18 mouse cellular contexts compared by ENCODE assay signal in genomic region chr8:85716696-85717095, GRCm38 (mm10).
"Had no signal": no experiment of that assay in that cellular context is flagged by ENCODE, and none has a peak within 500 bp of the region (broad histone marks: within the 10 kb centered on the region; RNA-seq: fewer than 3 reads in every experiment).

No protein-coding gene starts in this region.

- H3K9ac ChIP-seq: lung, embryonic 15.5 days; midbrain, embryonic 12.5 days; neural tube, embryonic 13.5 days; neural tube, embryonic 15.5 days had no signal

- H3K4me3 ChIP-seq: lung, embryonic 15.5 days; midbrain, embryonic 10.5 days; midbrain, embryonic 12.5 days; myocyte; neural tube, embryonic 13.5 days; neural tube, embryonic 15.5 days had no signal

- H3K4me2 ChIP-seq: lung, embryonic 15.5 days; midbrain, embryonic 12.5 days; neural tube, embryonic 13.5 days; neural tube, embryonic 15.5 days had no signal

- H3K36me3 ChIP-seq: lung, embryonic 15.5 days had no signal

- H3K27ac ChIP-seq: lung, embryonic 15.5 days; midbrain, embryonic 10.5 days; midbrain, embryonic 12.5 days; neural tube, embryonic 13.5 days; neural tube, embryonic 15.5 days had no signal

- H3K27me3 ChIP-seq: lung, embryonic 15.5 days; midbrain, embryonic 12.5 days; neural tube, embryonic 13.5 days; neural tube, embryonic 15.5 days had no signal

- DNase-seq: lung, adult 2 months; lung, postnatal 10 days; lung, postnatal 4 days; midbrain, embryonic 14.5 days; retina, postnatal 1 day; right cerebral cortex, adult 18-20 months; right cerebral cortex, postnatal 25 days; right cerebral cortex, postnatal 4 days; spleen, adult 18-20 months; thymus, adult 18-20 months; thymus, postnatal 14 days; thymus, postnatal 36 days had no signal

- H3K4me1 ChIP-seq: lung, embryonic 15.5 days; midbrain, embryonic 10.5 days; midbrain, embryonic 12.5 days; neural tube, embryonic 13.5 days; neural tube, embryonic 15.5 days had no signal

- H3K9me3 ChIP-seq: lung, embryonic 15.5 days; midbrain, embryonic 10.5 days; midbrain, embryonic 12.5 days; neural tube, embryonic 13.5 days; neural tube, embryonic 15.5 days had no signal
